Mouse (Mus musculus) liver, embryonic 12.5 days (tissue): ENCODE data around the gene Tfdp1. TPM values are rescaled to one million over a fixed set of nuclear protein-coding genes. Genes with fewer than 3 reads are reported as not detected.

Experiments used
- ATAC-seq: fragments of 200-750 bp; cut with Nextera tagmentation; 2 replicates; pipeline ENCODE4 v1.8.0; 2017; ENCODE audit warnings: moderate number of reproducible peaks, mild to moderate bottlenecking, moderate library complexity
- H3K27ac ChIP-seq: fragments of 300-500 bp; sonication (generic); 2 replicates; pipeline ENCODE4 v1.5.1; 2016; ENCODE audit warnings: mild to moderate bottlenecking
- H3K27me3 ChIP-seq: fragments of 300-500 bp; sonication (generic); replicated peaks from 2 replicates; pipeline ENCODE4 v1.6.1; 2016; ENCODE audit warnings: mild to moderate bottlenecking, moderate library complexity
- H3K36me3 ChIP-seq: fragments of 300-500 bp; sonication (generic); 2 replicates; pipeline ENCODE4 v1.6.1; 2016; ENCODE audit warnings: mild to moderate bottlenecking, moderate library complexity
- H3K4me1 ChIP-seq: fragments of 300-500 bp; sonication (generic); 2 replicates; pipeline ENCODE4 v1.6.1; 2016
- H3K4me2 ChIP-seq: fragments of 300-500 bp; sonication (generic); 2 replicates; pipeline ENCODE4 v1.6.1; 2016; ENCODE audit warnings: mild to moderate bottlenecking, moderate library complexity
- H3K4me3 ChIP-seq: fragments of 300-500 bp; sonication (generic); 2 replicates; pipeline ENCODE4 v1.5.1; 2016; ENCODE audit warnings: mild to moderate bottlenecking, moderate library complexity
- H3K9ac ChIP-seq: fragments of 300-500 bp; sonication (generic); 2 replicates; pipeline ENCODE4 v1.6.1; 2016; ENCODE audit warnings: mild to moderate bottlenecking, moderate library complexity
- H3K9me3 ChIP-seq: fragments of 300-500 bp; sonication (generic); replicated peaks from 2 replicates; pipeline ENCODE4 v1.6.1; 2016; ENCODE audit warnings: mild to moderate bottlenecking, moderate library complexity
- WGBS: fragments of 180-500 bp; shearing (Covaris S2); methylation state at CpG from one replicate; pipeline ENCODE4 v1.1.7; 2016; ENCODE audit not compliant: insufficient replicate concordance; 5-methylcytosine and 5-hydroxymethylcytosine counted together
- polyA plus RNA-seq: library from polyadenylated mRNA; unstranded; fragments of >200 nt; fragmentation: Nextera tagmentation; extraction: Ambion mirVana; gene quantifications from 2 replicates; pipeline ENCODE4 v1.2.1, GENCODE M21; 2016

Tfdp1 gene
- polyA plus RNA-seq, 1 experiment from 2014 or later, result 172 TPM

DNA sequence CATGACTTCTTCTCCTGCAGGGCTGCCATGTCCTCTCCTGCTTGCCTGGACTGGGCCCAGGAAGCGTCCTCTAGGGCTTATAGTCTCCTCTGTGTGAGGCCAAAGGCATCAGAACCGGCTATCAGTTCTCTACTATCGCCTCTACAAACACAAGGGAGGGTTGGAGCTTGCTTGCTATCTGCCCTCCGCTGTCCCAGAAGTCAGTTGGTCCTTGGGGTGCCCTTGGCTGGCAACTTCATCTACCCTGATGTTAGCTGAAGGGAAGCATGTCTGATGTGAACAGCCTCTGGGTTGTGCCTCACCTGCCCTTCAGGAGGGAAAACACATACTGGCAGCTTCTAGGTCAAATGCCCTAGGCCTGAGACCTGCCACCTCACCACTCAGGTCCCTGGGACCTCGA lies 58.2 kb downstream of the Tfdp1 start, which contains the start of gene Atp4b:
Atp4b (minus strand) TSS at position 101 of the 400 bp plus-strand sequence.
- Histone ChIP-seq H3K27ac (no peak within 1 kb of the TSS), H3K27me3 (no peaks in the 10 kb centered on the region), H3K4me1 (no peaks in the 10 kb centered on the region), H3K4me2 (no peak within 1 kb of the TSS), H3K4me3 (no peak within 1 kb of the TSS), H3K36me3 (no peaks in the 10 kb centered on the region), H3K9me3 (no peaks in the 10 kb centered on the region), H3K9ac (no peak within 1 kb of the TSS)
- 62% methylated on average over 5 of the region's 5 CpGs for WGBS
- ATAC-seq, result no peak

GRCm38 (mm10) chr8:13403517-13403916 lies 65.0 kb downstream of the Tfdp1 start:
- Histone ChIP-seq H3K27ac (no peak overlapping the region), H3K9me3 (no peaks in the 10 kb centered on the region), H3K36me3 (no peaks in the 10 kb centered on the region), H3K4me2 (no peak overlapping the region), H3K9ac (no peak overlapping the region), H3K27me3 (no peaks in the 10 kb centered on the region), H3K4me1 (no peaks in the 10 kb centered on the region), H3K4me3 (no peak overlapping the region)
- no peak for ATAC-seq
- 67% methylated on average over 6 of the region's 6 CpGs for WGBS

- no peaks in the 10 kb centered on the region for H3K9me3 ChIP-seq
- ATAC-seq, result no peak
- no peaks in the 10 kb centered on the region for H3K36me3 ChIP-seq
- no peaks in the 10 kb centered on the region for H3K4me1 ChIP-seq
- no peak within 1 kb of the TSS for H3K27ac ChIP-seq
- H3K4me2 ChIP-seq, result no peak within 1 kb of the TSS
- 67% methylated on average over 5 of the region's 5 CpGs for WGBS
- H3K27me3 ChIP-seq, result no peaks in the 10 kb centered on the region
- no peak within 1 kb of the TSS for H3K9ac ChIP-seq
- H3K4me3 ChIP-seq, result no peak within 1 kb of the TSS
Observed at GRCm38 (mm10) chr8:13404666-13405131, 66.1 kb downstream of the Tfdp1 start, which contains the start of gene Grk1. Gene Grk1, plus strand, starts transcription at chr8:13405081.

DNA sequence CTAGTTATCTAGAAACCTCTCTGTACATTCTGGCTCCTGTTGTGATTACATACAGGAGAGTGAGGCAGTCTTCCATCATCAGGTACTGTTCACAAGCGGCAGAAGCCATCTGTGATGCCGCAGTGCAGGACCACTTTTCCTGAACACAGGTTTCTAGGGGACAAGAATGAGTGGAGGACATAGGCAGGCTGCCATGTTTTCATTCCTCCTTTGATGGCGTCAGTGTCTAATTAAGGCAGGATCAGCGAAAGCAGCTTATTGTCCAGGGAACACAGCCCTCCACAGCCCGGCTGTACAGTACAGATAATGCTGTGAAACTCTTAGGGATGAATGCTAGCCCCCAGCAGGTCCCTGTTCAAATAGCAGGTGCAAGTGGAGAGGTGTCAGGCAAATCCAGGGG lies 67.5 kb downstream of the Tfdp1 start:
- Histone ChIP-seq H3K36me3 (no peaks in the 10 kb centered on the region), H3K27ac (no peak overlapping the region), H3K4me2 (no peak overlapping the region), H3K9ac (no peak overlapping the region), H3K4me3 (no peak overlapping the region), H3K4me1 (no peaks in the 10 kb centered on the region), H3K27me3 (no peaks in the 10 kb centered on the region), H3K9me3 (no peaks in the 10 kb centered on the region)
- 75% methylated on average over 5 of the region's 5 CpGs for WGBS
- no peak for ATAC-seq

- no peak for ATAC-seq
- Histone ChIP-seq H3K9ac (no peak overlapping the region), H3K9me3 (no peaks in the 10 kb centered on the region), H3K36me3 (no peaks in the 10 kb centered on the region), H3K4me3 (no peak overlapping the region), H3K4me2 (no peak overlapping the region), H3K4me1 (0 out of 2 replicates have a peak, but pooled peaks cover 5% of the 10 kb centered on the region), H3K27ac (no peak overlapping the region), H3K27me3 (no peaks in the 10 kb centered on the region)
- WGBS, result 25% methylated on average over 6 of the region's 6 CpGs
Observed at GRCm38 (mm10) chr8:13411597-13411996, 73.0 kb downstream of the Tfdp1 start.

- Histone ChIP-seq H3K4me3 (no peak overlapping the region), H3K4me2 (no peak overlapping the region), H3K9ac (no peak overlapping the region), H3K4me1 (0 out of 2 replicates have a peak, but pooled peaks cover 5% of the 10 kb centered on the region), H3K27ac (no peak overlapping the region), H3K9me3 (no peaks in the 10 kb centered on the region), H3K36me3 (no peaks in the 10 kb centered on the region), H3K27me3 (no peaks in the 10 kb centered on the region)
- WGBS, result 49% methylated on average over 13 of the region's 13 CpGs
- ATAC-seq, result no peak
Observed at GRCm38 (mm10) chr8:13412891-13413558, 74.5 kb downstream of the Tfdp1 start.

- H3K9me3 ChIP-seq, result no peaks in the 10 kb centered on the region
- 0 out of 2 replicates have a peak, but pooled peaks cover 5% of the 10 kb centered on the region for H3K4me1 ChIP-seq
- no peak overlapping the region for H3K4me2 ChIP-seq
- H3K27me3 ChIP-seq, result no peaks in the 10 kb centered on the region
- no peak for ATAC-seq
- H3K36me3 ChIP-seq, result no peaks in the 10 kb centered on the region
- H3K27ac ChIP-seq, result no peak overlapping the region
- WGBS, result 50% methylated on average over 12 of the region's 12 CpGs
- H3K9ac ChIP-seq, result no peak overlapping the region
- no peak overlapping the region for H3K4me3 ChIP-seq
Observed at GRCm38 (mm10) chr8:13413823-13414390, 75.4 kb downstream of the Tfdp1 start.

DNA sequence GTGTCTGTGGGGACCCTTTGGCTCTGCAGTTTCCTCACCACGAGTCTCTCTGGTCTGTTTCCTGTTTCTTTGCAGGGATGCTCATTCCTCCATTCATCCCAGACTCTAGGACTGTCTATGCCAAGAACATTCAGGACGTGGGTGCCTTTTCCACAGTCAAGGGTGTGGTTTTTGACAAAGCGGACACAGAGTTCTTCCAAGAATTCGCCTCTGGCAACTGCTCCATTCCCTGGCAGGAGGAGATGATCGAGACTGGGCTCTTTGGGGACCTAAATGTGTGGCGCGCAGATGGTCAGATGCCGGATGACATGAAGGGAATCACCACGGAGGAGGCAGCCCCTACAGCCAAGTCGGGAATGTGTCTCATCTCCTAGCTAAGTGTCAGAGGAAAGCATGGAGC lies 77.3 kb downstream of the Tfdp1 start:
- Histone ChIP-seq H3K4me1 (0 out of 2 replicates have a peak, but pooled peaks cover 5% of the 10 kb centered on the region), H3K9me3 (no peaks in the 10 kb centered on the region), H3K9ac (no peak overlapping the region), H3K36me3 (no peaks in the 10 kb centered on the region), H3K27ac (no peak overlapping the region), H3K4me2 (no peak overlapping the region), H3K4me3 (no peak overlapping the region), H3K27me3 (no peaks in the 10 kb centered on the region)
- 64% methylated on average over 10 of the region's 10 CpGs for WGBS
- ATAC-seq, result no peak

- Histone ChIP-seq H3K36me3 (no peaks in the 10 kb centered on the region), H3K9me3 (no peaks in the 10 kb centered on the region), H3K4me2 (no peak overlapping the region), H3K4me3 (no peak overlapping the region), H3K27me3 (no peaks in the 10 kb centered on the region), H3K4me1 (no peaks in the 10 kb centered on the region), H3K27ac (no peak overlapping the region), H3K9ac (no peak overlapping the region)
- ATAC-seq, result no peak
- 55% methylated on average over 2 of the region's 2 CpGs for WGBS
Observed at GRCm38 (mm10) chr8:13419111-13419639, 80.6 kb downstream of the Tfdp1 start.

DNA sequence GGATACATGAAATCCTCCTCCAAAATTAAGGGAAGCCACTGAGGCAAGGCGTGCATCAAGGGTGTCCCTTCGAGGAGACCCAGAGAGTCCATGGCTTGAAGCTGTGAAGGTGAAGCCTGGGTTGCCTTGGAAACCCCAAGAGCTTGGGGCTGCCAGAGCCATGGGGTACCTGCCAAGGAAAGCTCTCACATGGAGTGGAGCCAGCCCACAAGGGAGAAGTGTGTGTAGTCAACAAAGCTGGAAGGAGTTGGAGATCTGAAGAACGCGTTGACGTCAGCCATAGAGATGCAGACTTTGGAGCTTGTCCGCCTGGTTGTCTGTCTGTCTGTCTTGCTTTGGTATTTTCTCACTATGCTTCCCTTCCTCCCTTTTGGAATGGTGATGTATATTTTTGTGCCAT lies 82.4 kb downstream of the Tfdp1 start:
- ATAC-seq, result no peak
- no peak overlapping the region for H3K4me2 ChIP-seq
- H3K4me3 ChIP-seq, result no peak overlapping the region
- no peaks in the 10 kb centered on the region for H3K27me3 ChIP-seq
- H3K9me3 ChIP-seq, result no peaks in the 10 kb centered on the region
- 79% methylated on average over 6 of the region's 6 CpGs for WGBS
- H3K9ac ChIP-seq, result no peak overlapping the region
- H3K36me3 ChIP-seq, result no peaks in the 10 kb centered on the region
- H3K27ac ChIP-seq, result no peak overlapping the region
- no peaks in the 10 kb centered on the region for H3K4me1 ChIP-seq

GRCm38 (mm10) chr8:13427351-13427750 lies 88.8 kb downstream of the Tfdp1 start:
- Histone ChIP-seq H3K4me2 (no peak overlapping the region), H3K9ac (no peak overlapping the region), H3K9me3 (no peaks in the 10 kb centered on the region), H3K4me1 (no peaks in the 10 kb centered on the region), H3K27ac (no peak overlapping the region), H3K4me3 (no peak overlapping the region), H3K36me3 (no peaks in the 10 kb centered on the region), H3K27me3 (peaks cover 17% of the 10 kb centered on the region; the same call in 1 of the 2 replicates)
- WGBS, result 25% methylated on average over 6 of the region's 6 CpGs
- no peak for ATAC-seq
